Mouse (Mus musculus) embryonic facial prominence, embryonic 11.5 days (tissue): ENCODE data around the gene Plaur. TPM values are rescaled to one million over a fixed set of nuclear protein-coding genes. Genes with fewer than 3 reads are reported as not detected.
A peak's percentile ranks its signal among the peaks of the same experiment; 100 is the strongest.

Source experiments
- ATAC-seq: fragments of 200-750 bp; cut with Nextera tagmentation; replicated peaks from 2 replicates; pipeline ENCODE4 v1.8.0; 2017; ENCODE audit warnings: low read depth; ENCODE audit not compliant: insufficient number of reproducible peaks, low FRiP score, low TSS enrichment
- DNase-seq: peaks from one replicate; pipeline ENCODE4 v3.0.0-alpha.2; 2015; ENCODE audit warnings: low spot score
- H3K27ac ChIP-seq: fragments of 300-500 bp; sonication (generic); replicated peaks from 2 replicates; pipeline ENCODE4 v1.5.1; 2014; ENCODE audit warnings: mild to moderate bottlenecking, low read depth, low read length, control low read depth
- H3K27me3 ChIP-seq: fragments of 300-500 bp; sonication (generic); 2 replicates; pipeline ENCODE4 v1.6.1; 2014; ENCODE audit warnings: mild to moderate bottlenecking, low read length, moderate library complexity, mixed read lengths; ENCODE audit not compliant: control insufficient read depth, insufficient read depth
- H3K36me3 ChIP-seq: fragments of 300-500 bp; sonication (generic); replicated peaks from 2 replicates; pipeline ENCODE4 v1.6.1; 2014; ENCODE audit warnings: low read depth, mild to moderate bottlenecking, low read length, moderate library complexity, mixed read lengths; ENCODE audit not compliant: control insufficient read depth, insufficient read depth
- H3K4me1 ChIP-seq: fragments of 300-500 bp; sonication (generic); 2 replicates; pipeline ENCODE4 v1.6.1; 2014; ENCODE audit warnings: low read length, mixed read lengths; ENCODE audit not compliant: control insufficient read depth, insufficient read depth
- H3K4me2 ChIP-seq: fragments of 300-500 bp; sonication (generic); 2 replicates; pipeline ENCODE4 v1.6.1; 2014; ENCODE audit warnings: low read depth, mild to moderate bottlenecking, control low read depth, low read length, moderate library complexity
- H3K4me3 ChIP-seq: fragments of 300-500 bp; sonication (generic); 2 replicates; pipeline ENCODE4 v1.5.1; 2014; ENCODE audit warnings: low read depth, low read length, control low read depth
- H3K9ac ChIP-seq: fragments of 300-500 bp; sonication (generic); replicated peaks from 2 replicates; pipeline ENCODE4 v1.6.1; 2014; ENCODE audit warnings: mild to moderate bottlenecking, control low read depth, low read length
- H3K9me3 ChIP-seq: fragments of 300-500 bp; sonication (generic); replicated peaks from 2 replicates; pipeline ENCODE4 v1.6.1; 2016; ENCODE audit warnings: mild to moderate bottlenecking, low read length, inconsistent platforms, mixed read lengths; ENCODE audit not compliant: control insufficient read depth
- WGBS: fragments of 180-500 bp; shearing (Covaris S2); extraction: QIAGEN DNeasy Blood & Tissue Kit; methylation state at CpG from one replicate; pipeline ENCODE4 v1.1.7; 2014; 5-methylcytosine and 5-hydroxymethylcytosine counted together
- polyA plus RNA-seq: library from polyadenylated mRNA; unstranded; fragments of >200 nt; fragmentation: Nextera tagmentation; extraction: Ambion mirVana; gene quantifications from 2 replicates; pipeline ENCODE4 v1.2.1, GENCODE M21; 2014

Plaur gene
- polyA plus RNA-seq, 1 experiment from 2014 or later = 1.1 TPM

DNA sequence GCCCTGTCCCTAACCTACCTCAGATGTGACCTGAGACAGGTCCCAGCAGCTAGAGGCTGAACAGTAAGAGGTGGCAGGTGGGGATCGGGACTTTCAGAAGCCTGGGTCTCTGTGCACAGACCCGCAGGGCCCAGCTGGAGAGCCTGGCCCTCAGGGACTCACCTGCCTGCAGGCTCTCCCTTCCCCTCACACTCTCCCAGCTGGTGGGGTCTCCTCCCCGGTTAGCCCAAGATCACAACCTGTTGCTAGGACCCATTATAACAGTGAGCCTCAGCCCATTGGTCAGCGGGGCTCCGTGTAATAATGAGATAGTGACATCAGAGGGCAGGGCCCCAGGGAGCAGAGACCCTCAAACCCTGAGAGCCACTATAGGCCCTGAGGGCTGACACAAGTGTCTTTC lies 27.0 kb upstream of the Plaur start:
- WGBS = 73% methylated on average over 5 of the region's 5 CpGs
- no peak overlapping the region for H3K27ac ChIP-seq

DNA sequence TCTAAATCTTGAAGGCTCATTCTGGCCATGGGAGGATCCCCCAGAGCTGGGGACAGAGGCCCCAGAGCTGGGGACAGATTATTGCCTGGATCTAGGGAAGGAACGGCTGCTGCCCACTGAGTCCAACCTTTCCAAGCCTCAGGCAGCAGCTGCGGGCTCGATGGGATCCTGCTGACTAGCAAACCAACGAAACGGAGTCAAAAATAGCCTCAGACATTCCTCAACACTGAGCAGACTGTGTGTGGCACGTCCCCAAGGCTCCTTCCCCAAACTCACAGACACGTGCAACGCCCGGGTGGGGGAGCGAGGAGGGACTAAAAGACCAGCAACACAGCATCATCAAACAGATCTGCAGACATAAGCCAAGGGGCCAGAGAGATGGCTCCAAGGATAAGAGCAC lies 24.3 kb upstream of the Plaur start:
- WGBS = 73% methylated on average over 10 of the region's 10 CpGs
- Histone ChIP-seq H3K4me2 (no peak overlapping the region), H3K36me3 (no peaks in the 10 kb centered on the region), H3K27ac (no peak overlapping the region), H3K9me3 (no peaks in the 10 kb centered on the region), H3K4me1 (no peaks in the 10 kb centered on the region), H3K27me3 (no peaks in the 10 kb centered on the region), H3K9ac (no peak overlapping the region), H3K4me3 (no peak overlapping the region)
- no peak for DNase-seq
- ATAC-seq = no peak

More for the DNA sequence above, 27.0 kb upstream of the Plaur start:
- H3K4me1 ChIP-seq = no peaks in the 10 kb centered on the region
- DNase-seq (no peak), ATAC-seq (no peak)
- no peaks in the 10 kb centered on the region for H3K27me3 ChIP-seq
- H3K36me3 ChIP-seq = no peaks in the 10 kb centered on the region
- H3K4me3 ChIP-seq = no peak overlapping the region
- no peak overlapping the region for H3K4me2 ChIP-seq
- H3K9me3 ChIP-seq = peaks cover 4% of the 10 kb centered on the region; the same call in 1 of the 2 replicates
- no peak overlapping the region for H3K9ac ChIP-seq

DNA sequence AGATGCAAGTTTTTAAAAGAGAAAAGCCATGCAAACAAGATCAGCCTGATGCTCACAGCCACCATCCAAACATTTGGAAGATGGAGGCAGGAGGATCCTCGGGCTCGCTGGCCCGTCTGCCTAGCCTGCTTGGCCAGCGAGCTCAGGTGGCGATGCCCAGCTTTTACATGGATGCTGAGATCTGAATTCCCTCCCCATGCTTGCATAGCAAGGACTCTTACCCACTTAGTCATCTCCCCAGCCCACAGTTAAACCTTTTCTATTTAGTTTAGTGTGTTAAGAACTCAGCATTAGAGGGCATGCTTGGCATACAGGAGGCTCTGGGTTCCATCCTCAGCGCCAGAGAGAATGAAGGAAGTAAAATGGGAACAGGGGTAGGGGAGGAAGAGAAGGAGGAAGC lies 23.1 kb upstream of the Plaur start:
- no peak overlapping the region for H3K9ac ChIP-seq
- no peak overlapping the region for H3K27ac ChIP-seq
- ATAC-seq (no peak), DNase-seq (no peak)
- H3K9me3 ChIP-seq = no peaks in the 10 kb centered on the region
- H3K4me1 ChIP-seq = no peaks in the 10 kb centered on the region
- H3K27me3 ChIP-seq = no peaks in the 10 kb centered on the region
- H3K36me3 ChIP-seq = no peaks in the 10 kb centered on the region
- 78% methylated on average over 6 of the region's 6 CpGs for WGBS
- no peak overlapping the region for H3K4me2 ChIP-seq
- H3K4me3 ChIP-seq = no peak overlapping the region

- Histone ChIP-seq H3K27me3 (no peaks in the 10 kb centered on the region), H3K4me2 (no peak overlapping the region), H3K4me1 (no peaks in the 10 kb centered on the region), H3K9me3 (no peaks in the 10 kb centered on the region), H3K27ac (no peak overlapping the region), H3K4me3 (no peak overlapping the region), H3K9ac (no peak overlapping the region), H3K36me3 (no peaks in the 10 kb centered on the region)
- ATAC-seq (no peak), DNase-seq (no peak)
- 82% methylated on average over 7 of the region's 7 CpGs for WGBS
These were observed 22.4 kb upstream of the Plaur start for GRCm38 (mm10) chr7:24439891-24440290.

- no peaks in the 10 kb centered on the region for H3K9me3 ChIP-seq
- 10% methylated on average over 1 of the region's 1 CpGs for WGBS
- no peaks in the 10 kb centered on the region for H3K4me1 ChIP-seq
- DNase-seq = peak; percentile 64
- H3K4me3 ChIP-seq = no peak overlapping the region
- H3K9ac ChIP-seq = no peak overlapping the region
- no peak overlapping the region for H3K27ac ChIP-seq
- no peak overlapping the region for H3K4me2 ChIP-seq
- no peaks in the 10 kb centered on the region for H3K36me3 ChIP-seq
- no peaks in the 10 kb centered on the region for H3K27me3 ChIP-seq
- ATAC-seq = no peak
These were observed 20.5 kb upstream of the Plaur start for GRCm38 (mm10) chr7:24441785-24442184.

DNA sequence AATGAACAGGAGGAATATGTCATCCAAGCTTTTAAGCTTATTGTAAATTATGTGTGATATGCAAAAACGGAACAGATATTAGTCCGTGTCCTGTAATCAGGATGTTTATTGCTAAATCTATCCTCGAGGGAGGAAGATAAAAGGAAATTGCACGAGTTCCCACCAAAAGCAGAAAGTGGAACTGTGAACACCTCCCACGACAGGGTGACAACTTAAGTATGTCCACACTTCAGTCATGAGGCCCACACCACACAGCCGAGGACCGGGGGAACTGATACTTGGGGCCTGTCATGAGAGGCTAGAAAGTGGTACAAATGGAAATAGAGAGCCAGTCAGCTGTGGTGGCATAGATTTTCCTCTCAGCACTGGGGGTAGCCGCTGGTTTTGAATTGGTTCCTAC lies 20.0 kb upstream of the Plaur start:
- DNase-seq (no peak), ATAC-seq (no peak)
- Histone ChIP-seq H3K4me3 (no peak overlapping the region), H3K9me3 (no peaks in the 10 kb centered on the region), H3K4me2 (no peak overlapping the region), H3K27me3 (no peaks in the 10 kb centered on the region), H3K27ac (no peak overlapping the region), H3K36me3 (no peaks in the 10 kb centered on the region), H3K9ac (no peak overlapping the region), H3K4me1 (no peaks in the 10 kb centered on the region)
- WGBS = 80% methylated on average over 8 of the region's 8 CpGs

GRCm38 (mm10) chr7:24445266-24445926 lies 16.9 kb upstream of the Plaur start:
- no peak overlapping the region for H3K9ac ChIP-seq
- DNase-seq = no peak
- no peak for ATAC-seq
- H3K4me1 ChIP-seq = no peaks in the 10 kb centered on the region
- H3K27ac ChIP-seq = no peak overlapping the region
- H3K36me3 ChIP-seq = no peaks in the 10 kb centered on the region
- H3K9me3 ChIP-seq = no peaks in the 10 kb centered on the region
- no peak overlapping the region for H3K4me3 ChIP-seq
- WGBS = 85% methylated on average over 9 of the region's 9 CpGs
- no peaks in the 10 kb centered on the region for H3K27me3 ChIP-seq
- H3K4me2 ChIP-seq = no peak overlapping the region

DNA sequence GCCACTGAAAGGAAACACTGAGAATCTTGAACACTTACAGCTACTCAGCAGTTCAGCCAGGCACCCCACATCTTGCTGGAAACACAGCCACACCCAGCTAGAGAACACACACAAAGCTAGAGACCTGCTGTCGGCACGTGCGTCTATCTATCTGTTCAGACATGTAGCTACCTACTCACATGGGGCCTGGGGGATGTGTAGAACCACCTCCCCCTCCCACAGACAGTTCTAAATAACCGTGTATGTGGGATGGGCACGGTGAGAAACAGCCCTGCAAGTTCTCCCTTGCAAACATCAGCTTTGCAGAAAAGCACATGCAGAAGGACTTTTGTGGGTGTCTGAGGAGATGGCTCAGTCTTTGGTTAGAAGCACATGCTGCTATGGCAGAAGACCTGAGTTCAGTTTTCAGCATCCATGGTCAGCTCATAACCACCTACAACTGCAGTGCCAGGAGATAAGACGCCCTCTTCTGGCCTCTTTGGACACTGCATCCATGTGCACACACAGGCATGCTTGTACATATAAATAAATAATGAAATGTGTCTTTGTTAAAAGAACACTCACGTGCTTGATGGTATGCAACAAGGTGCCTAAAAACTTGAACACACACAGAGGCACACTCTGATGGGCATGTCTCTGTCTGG lies 15.5 kb upstream of the Plaur start:
- Histone ChIP-seq H3K4me3 (no peak overlapping the region), H3K27ac (no peak overlapping the region), H3K4me2 (no peak overlapping the region), H3K4me1 (no peaks in the 10 kb centered on the region), H3K36me3 (no peaks in the 10 kb centered on the region), H3K9me3 (no peaks in the 10 kb centered on the region), H3K27me3 (no peaks in the 10 kb centered on the region), H3K9ac (no peak overlapping the region)
- no peak for DNase-seq
- 76% methylated on average over 7 of the region's 7 CpGs for WGBS
- ATAC-seq = no peak
